Mouse (Mus musculus) gastrocnemius, postnatal 4 days (tissue): ENCODE data around the gene Wnt2b. TPM values are rescaled to one million over a fixed set of nuclear protein-coding genes. Genes with fewer than 3 reads are reported as not detected.
A peak's percentile ranks its signal among the peaks of the same experiment; 100 is the strongest.

Source experiments
- DNase-seq, 2 experiments: peaks; one replicate each; pipeline ENCODE4 v3.0.0; 2021 to 2022; ENCODE audit warnings: low spot score in 2 of 2, mixed read lengths in 2 of 2
- total RNA-seq, 2 experiments: library from RNA; stranded (reverse); gene quantifications; 2 replicates each; pipeline ENCODE4 v1.2.3; 2021

Gene Wnt2b
- total RNA-seq, 2 experiments from 2014 or later, result 3.2 to 3.4 TPM

DNA sequence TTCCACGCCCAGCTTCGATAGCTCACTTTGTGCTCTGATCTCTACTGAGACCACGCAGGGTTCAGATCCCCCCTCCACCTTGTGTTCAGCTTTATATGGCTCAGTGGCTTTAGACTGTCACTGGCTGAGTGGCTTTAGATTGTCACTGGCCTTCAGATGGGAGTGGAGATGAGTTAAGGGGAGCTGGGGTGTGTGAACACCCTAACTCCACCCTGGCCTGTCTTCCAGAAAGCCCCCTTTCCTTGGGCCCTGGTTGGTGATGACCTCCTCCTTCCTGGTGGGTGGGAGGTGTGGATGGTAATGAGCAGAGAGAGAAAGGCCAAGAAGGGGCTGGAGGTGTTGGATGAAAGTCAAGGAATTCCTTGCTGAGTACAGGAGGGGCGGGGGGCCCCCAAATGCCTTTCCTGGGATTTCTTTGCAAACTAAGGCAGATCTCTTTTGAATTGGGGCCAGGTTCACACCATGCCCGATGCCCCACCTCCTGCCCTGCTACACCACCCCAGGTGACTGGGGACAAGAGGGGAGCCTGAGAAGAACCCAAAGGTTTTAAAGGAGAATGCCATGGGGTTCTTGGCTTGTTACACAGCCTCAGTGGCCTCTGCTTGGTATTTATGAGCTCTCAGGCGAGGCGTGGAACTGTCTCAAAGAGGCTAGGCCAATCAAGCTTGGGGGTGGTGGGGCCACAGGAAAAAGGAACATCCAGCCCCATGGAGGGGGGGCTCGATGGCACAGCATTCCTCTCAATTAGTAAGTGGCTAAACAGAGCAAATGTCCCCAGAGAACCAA, 3.5 kb upstream of the Wnt2b start:
- DNase-seq, result no peak

- no peak for DNase-seq
Observed at GRCm38 (mm10) chr3:104963331-104964276, 1.9 kb upstream of the Wnt2b start.

DNA sequence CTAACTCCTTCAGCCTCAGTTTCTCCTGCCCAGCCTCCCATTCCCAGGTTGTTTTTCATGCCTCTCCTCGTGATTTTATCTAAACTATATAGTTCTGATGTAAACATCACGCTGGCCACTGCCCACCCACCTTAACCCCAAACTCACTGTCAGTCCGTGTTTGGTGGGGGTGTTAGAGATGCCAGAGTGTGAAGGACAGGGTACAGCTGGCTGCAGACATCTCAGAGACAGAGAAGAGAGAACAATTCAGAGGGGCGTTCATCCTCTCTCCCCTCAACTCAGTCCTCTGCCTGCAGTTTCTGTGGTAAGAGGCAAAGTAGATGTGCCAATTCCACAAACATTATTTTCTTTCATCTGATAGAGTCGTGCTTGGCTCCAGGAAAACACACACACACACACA, 1.1 kb upstream of the Wnt2b start:
- DNase-seq, result no peak

DNA sequence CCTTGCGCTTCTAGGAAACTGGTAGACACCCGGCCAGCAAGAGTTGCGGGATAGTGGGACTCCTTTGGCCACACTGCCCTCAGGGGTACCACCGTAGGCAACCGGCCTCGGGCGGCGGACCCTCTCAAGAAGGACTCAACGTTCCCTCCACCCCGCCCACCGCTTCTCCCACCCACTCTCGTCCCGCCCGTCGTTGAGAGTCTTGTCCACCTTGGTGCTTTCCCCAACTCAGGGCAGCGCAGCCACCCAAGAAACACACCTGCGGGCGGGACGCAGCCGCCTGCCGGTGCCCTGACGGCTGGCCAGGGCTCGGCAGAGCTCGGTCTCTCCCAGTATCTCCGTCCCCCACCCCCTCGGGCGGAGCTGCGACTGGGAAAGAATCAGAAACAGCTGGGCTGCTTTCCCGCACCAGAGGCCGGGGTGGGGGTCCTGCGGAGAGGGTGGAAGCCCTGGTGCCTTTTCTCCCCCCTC, 455 bp upstream of the Wnt2b start:
- peak in 1 of 2 experiments; percentile 50 for DNase-seq

- no peak for DNase-seq
Observed at GRCm38 (mm10) chr3:104960026-104961000, 1.4 kb downstream of the Wnt2b start.

GRCm38 (mm10) chr3:104956131-104956581, 5.6 kb downstream of the Wnt2b start:
- no peak for DNase-seq

DNA sequence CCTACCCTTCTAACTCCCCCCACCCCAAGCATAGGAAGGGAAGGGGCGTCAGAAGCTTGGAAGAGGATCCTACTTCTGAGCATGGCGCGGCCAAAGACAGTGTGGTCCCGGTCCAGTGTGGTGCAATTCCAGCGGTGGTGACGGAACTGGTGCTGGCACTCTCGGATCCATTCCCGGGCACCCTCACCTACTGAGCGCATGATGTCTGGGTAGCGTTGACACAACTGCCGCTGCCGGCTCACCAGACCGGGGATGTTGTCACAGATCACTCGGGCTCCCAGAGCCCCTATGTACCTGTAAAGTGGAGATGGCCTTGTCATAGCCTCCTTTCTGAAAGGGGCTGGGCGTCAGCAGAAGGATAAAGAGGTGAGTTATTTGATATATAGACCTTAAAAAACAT, 7.2 kb downstream of the Wnt2b start:
- DNase-seq, result no peak

DNA sequence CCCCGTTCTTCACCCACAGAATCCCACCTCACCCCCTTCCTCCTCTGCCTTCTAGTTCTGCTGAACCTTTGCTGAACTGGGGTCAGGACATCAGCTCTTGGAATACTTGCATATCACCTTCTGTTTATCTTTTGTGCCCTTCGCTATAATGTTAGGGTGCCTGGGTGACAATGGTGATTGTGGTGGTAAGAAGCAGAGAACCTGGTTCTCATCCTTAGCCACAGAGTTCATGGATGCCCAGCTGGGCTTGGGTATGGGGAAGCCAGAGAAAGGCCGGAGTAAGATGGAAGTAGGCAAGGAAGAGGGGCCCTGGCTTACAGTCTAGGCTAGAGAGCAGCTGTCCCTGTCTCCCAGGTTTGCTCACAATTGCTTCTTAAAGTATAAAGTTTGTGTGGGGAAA, 7.6 kb downstream of the Wnt2b start:
- DNase-seq, result no peak

DNA sequence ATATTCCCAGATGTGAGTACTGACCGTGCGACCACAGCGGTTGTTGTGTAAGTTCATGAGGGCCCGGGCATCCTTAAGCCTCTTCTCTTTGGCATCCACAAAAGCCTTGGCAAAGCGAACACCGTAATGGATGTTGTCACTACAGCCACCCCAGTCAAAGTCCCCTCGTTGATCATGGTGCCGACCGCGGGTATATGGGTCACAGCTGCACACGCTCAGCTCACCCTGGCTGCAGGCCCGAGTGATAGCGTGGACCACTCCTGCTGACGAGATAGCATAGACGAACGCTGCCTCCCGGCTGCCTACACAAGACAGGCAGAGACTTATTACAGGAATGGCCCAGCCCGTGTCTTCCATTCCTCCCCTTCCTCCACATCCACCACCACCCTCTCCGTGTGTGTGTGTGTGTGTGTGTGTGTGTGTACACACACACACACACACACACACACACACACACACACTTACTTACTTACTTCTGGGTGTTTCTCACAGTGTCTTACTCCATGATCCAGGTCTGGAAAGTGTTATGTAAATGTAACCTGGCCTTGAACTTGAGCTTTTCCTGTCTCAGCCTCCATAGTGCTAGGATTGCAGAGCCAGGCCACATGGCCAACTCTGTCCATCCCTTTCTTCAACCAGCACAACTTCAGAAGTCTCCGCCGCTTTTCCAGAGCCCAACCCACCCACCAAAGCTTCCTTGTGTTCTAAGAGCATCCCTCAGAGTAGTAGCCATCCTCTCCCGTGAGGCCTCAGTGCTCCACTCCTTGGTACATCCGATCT, 8.6 kb downstream of the Wnt2b start:
- DNase-seq, result no peak

GRCm38 (mm10) chr3:104950926-104951325, 10.8 kb downstream of the Wnt2b start:
- no peak for DNase-seq

- DNase-seq, result no peak
Observed at GRCm38 (mm10) chr3:104944894-104945293, 16.8 kb downstream of the Wnt2b start.

- DNase-seq, result no peak
Observed at GRCm38 (mm10) chr3:104943333-104943732, 18.4 kb downstream of the Wnt2b start.

- no peak for DNase-seq
Observed at GRCm38 (mm10) chr3:104942682-104943081, 19.0 kb downstream of the Wnt2b start.

- no peak for DNase-seq
Observed at GRCm38 (mm10) chr3:104940691-104941090, 21.0 kb downstream of the Wnt2b start.

GRCm38 (mm10) chr3:104938327-104938726, 23.4 kb downstream of the Wnt2b start:
- no peak for DNase-seq

DNA sequence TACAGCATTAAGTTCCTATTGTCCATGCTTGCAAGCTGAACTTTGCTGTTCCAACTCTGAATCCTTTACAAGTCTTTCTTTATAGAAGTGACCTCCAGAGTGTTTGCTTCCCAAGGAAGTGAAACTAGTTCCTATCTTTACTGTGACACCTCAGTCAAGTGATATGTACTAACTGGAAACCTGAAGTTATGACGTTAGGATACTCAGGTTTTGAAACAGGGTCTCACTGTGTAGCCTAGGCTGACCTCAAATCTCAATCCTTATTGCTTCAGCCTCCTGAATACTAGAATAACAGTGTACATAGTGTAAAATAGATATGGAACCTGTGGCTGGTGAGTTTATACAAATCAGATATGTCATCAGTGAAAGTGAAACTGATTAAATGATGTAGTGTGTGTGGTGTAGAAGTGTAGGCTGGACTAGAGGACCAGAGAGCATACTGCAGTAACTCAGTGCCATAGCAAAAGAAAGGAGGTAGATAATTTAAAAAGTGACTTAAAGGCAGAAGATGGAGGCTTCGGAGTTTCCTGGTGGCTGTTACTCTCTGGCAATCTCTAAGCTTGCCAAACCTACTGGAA, 23.9 kb downstream of the Wnt2b start:
- DNase-seq, result no peak

- no peak for DNase-seq
Observed at GRCm38 (mm10) chr3:104929385-104929784, 32.3 kb downstream of the Wnt2b start.

DNA sequence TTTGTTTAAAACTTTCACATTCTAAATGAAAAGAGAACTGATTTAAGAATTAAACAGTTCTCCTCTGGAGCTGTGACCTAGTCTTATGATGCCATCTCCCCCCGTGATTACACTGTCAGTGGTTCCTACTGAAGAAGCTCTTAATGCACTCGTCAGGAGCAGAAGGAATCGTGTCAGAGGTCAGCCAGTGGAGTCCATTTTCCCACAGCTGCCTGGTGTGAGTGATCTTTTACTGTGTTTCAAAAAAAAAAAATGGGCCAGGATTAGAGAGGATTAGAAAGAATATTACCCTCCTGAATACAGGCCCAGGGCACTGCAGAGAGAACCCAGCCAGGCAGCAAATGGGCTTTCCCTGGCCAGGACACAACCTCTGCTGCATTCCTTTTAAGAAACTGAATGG, 46.7 kb downstream of the Wnt2b start:
- no peak for DNase-seq

- DNase-seq, result no peak
Observed at GRCm38 (mm10) chr3:104909195-104909594, 52.5 kb downstream of the Wnt2b start.

DNA sequence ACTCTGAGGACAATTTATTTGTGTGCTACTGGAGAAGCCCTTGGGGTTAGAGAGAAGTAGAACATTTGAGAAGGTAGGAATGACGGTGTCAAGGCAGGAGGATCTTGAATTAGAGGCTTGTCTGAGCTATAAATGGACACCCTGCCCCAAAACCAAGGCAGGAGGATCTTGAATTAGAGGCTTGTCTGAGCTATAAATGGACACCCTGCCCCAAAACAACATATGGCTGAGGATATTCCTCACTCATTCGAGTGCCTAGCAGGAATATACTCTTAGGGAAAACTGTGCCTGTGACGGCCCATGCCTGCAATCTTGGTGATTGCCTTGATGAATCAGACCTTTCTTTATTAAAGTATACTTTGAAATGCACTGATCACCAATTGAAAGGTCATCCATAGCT, 55.7 kb downstream of the Wnt2b start:
- DNase-seq, result no peak
